In genomic region chr11:44788003-44788402, GRCm38 (mm10) we compare ENCODE assay signal across 22 mouse cellular contexts.
A peak's percentile ranks its signal among the peaks of the same experiment; 100 is the strongest.
DNase-seq lines count a peak whose midpoint lies in the region; ATAC-seq lines count a peak whose summit lies in the region.
"Had no signal": no experiment of that assay in that cellular context is flagged by ENCODE, and none has a peak within 500 bp of the region (broad histone marks: within the 10 kb centered on the region; RNA-seq: fewer than 3 reads in every experiment).

No protein-coding gene starts in this region.

- H3K27ac ChIP-seq in heart, embryonic 11.5 days (ENCODE audit: low read depth, low read length): peak overlapping the region; percentile 15; the same call in 1 of the 2 replicates
- H3K27ac ChIP-seq in brown adipose tissue, adult 24 weeks (replicated peaks; ENCODE audit: low read depth, low read length): 0 out of 2 replicates have a peak overlapping the region, but pooled peaks have one; percentile 4
- no peak overlapping the region; the same call in 1 of the 2 replicates for H3K27ac ChIP-seq in liver, embryonic 11.5 days (ENCODE audit: low read depth, low read length)
- H3K27ac ChIP-seq in kidney, embryonic 15.5 days: no peak overlapping the region
- H3K27ac ChIP-seq: embryonic facial prominence, embryonic 13.5 days; forebrain, embryonic 12.5 days; heart, embryonic 13.5 days; hindbrain, embryonic 10.5 days; hindbrain, embryonic 14.5 days; intestine, embryonic 15.5 days had no signal

- H3K4me3 ChIP-seq in heart, embryonic 11.5 days (ENCODE audit: low read depth, low read length): no peak overlapping the region
- no peak overlapping the region for H3K4me3 ChIP-seq in brown adipose tissue, adult 24 weeks (ENCODE audit: insufficient read depth, low read depth, low read length)
- H3K4me3 ChIP-seq in liver, embryonic 11.5 days (ENCODE audit: low read depth, low read length): no peak overlapping the region
- no peak overlapping the region for H3K4me3 ChIP-seq in kidney, embryonic 15.5 days (replicated peaks)
- H3K4me3 ChIP-seq: embryonic facial prominence, embryonic 13.5 days; forebrain, embryonic 12.5 days; heart, embryonic 13.5 days; hindbrain, embryonic 10.5 days; intestine, embryonic 15.5 days had no signal

- H3K36me3 ChIP-seq in heart, embryonic 11.5 days (ENCODE audit: control insufficient read depth, insufficient read depth, low read length): no peaks in the 10 kb centered on the region
- no peaks in the 10 kb centered on the region for H3K36me3 ChIP-seq in liver, embryonic 11.5 days (ENCODE audit: control insufficient read depth, insufficient read depth, low read length)
- no peaks in the 10 kb centered on the region for H3K36me3 ChIP-seq in kidney, embryonic 15.5 days
- H3K36me3 ChIP-seq: embryonic facial prominence, embryonic 13.5 days; forebrain, embryonic 12.5 days; heart, embryonic 13.5 days; hindbrain, embryonic 10.5 days; intestine, embryonic 15.5 days had no signal

- 58% methylated on average over 1 of the region's 1 CpGs for WGBS in heart, embryonic 11.5 days (ENCODE audit: insufficient replicate concordance)
- 81% methylated on average over 1 of the region's 1 CpGs for WGBS in liver, embryonic 11.5 days
- WGBS in kidney, embryonic 15.5 days: 93% methylated on average over 1 of the region's 1 CpGs

- intact Hi-C loops in left cerebral cortex, postnatal 25 days (cut with DNase I): no loop called here

- no peak overlapping the region for H3K9ac ChIP-seq in heart, embryonic 11.5 days (ENCODE audit: low read depth, low read length)
- H3K9ac ChIP-seq in liver, embryonic 11.5 days (ENCODE audit: low read depth, low read length): no peak overlapping the region
- H3K9ac ChIP-seq in kidney, embryonic 15.5 days: no peak overlapping the region
- H3K9ac ChIP-seq: embryonic facial prominence, embryonic 13.5 days; forebrain, embryonic 12.5 days; heart, embryonic 13.5 days; hindbrain, embryonic 14.5 days; intestine, embryonic 15.5 days had no signal

- peak; percentile 80 for ATAC-seq in heart, embryonic 11.5 days (replicated peaks; ENCODE audit: insufficient number of reproducible peaks, low FRiP score, low TSS enrichment)
- peak; percentile 75; the same call in 1 of the 2 replicates for ATAC-seq in liver, embryonic 11.5 days (replicated peaks; ENCODE audit: low FRiP score)
- no peak for ATAC-seq in kidney, embryonic 15.5 days (replicated peaks; ENCODE audit: low FRiP score)
- ATAC-seq: activated CD4-positive, CD25-positive, alpha-beta regulatory T cell, adult 4 months; forebrain, embryonic 16.5 days; intestine, embryonic 15.5 days; Patski had no signal

- H3K4me1 ChIP-seq in heart, embryonic 11.5 days (ENCODE audit: control insufficient read depth, insufficient read depth, low read length): peaks cover 3% of the 10 kb centered on the region
- peaks cover 25% of the 10 kb centered on the region for H3K4me1 ChIP-seq in brown adipose tissue, adult 24 weeks (ENCODE audit: control insufficient read depth, insufficient read depth, insufficient read length, low read length)
- no peaks in the 10 kb centered on the region for H3K4me1 ChIP-seq in liver, embryonic 11.5 days (replicated peaks; ENCODE audit: control insufficient read depth, insufficient read depth, low read length)
- H3K4me1 ChIP-seq in kidney, embryonic 15.5 days: peaks cover 8% of the 10 kb centered on the region; the same call in 1 of the 2 replicates
- H3K4me1 ChIP-seq: intestine, embryonic 15.5 days had no signal

- no peak overlapping the region for H3K4me2 ChIP-seq in heart, embryonic 11.5 days
- no peak overlapping the region for H3K4me2 ChIP-seq in liver, embryonic 11.5 days
- no peak overlapping the region for H3K4me2 ChIP-seq in kidney, embryonic 15.5 days
- H3K4me2 ChIP-seq: embryonic facial prominence, embryonic 13.5 days; forebrain, embryonic 12.5 days; heart, embryonic 13.5 days; hindbrain, embryonic 14.5 days; intestine, embryonic 15.5 days had no signal

- no peak for DNase-seq in heart, postnatal 4 days
- DNase-seq in liver, embryonic 11.5 days (ENCODE audit: low spot score): no peak
- DNase-seq in left cerebral cortex, postnatal 25 days (ENCODE audit: low spot score in 2 of 2): no peak
- DNase-seq: adrenal gland, adult 2 months; adrenal gland, postnatal 25 days; cerebellum, adult 11-12 months; cerebellum, adult 9-10 months; cerebellum, postnatal 36 days; gastrocnemius, postnatal 14 days had no signal

- no peaks in the 10 kb centered on the region for H3K9me3 ChIP-seq in heart, embryonic 11.5 days (replicated peaks; ENCODE audit: control insufficient read depth, low read length)
- no peaks in the 10 kb centered on the region for H3K9me3 ChIP-seq in liver, embryonic 11.5 days (ENCODE audit: control insufficient read depth, low read length)
- H3K9me3 ChIP-seq in kidney, embryonic 15.5 days (replicated peaks): no peaks in the 10 kb centered on the region
- H3K9me3 ChIP-seq: embryonic facial prominence, embryonic 13.5 days; forebrain, embryonic 12.5 days; heart, embryonic 13.5 days; hindbrain, embryonic 10.5 days; intestine, embryonic 15.5 days had no signal

- no peaks in the 10 kb centered on the region for H3K27me3 ChIP-seq in heart, embryonic 11.5 days (ENCODE audit: control insufficient read depth, insufficient read depth, low read length)
- no peaks in the 10 kb centered on the region for H3K27me3 ChIP-seq in liver, embryonic 11.5 days (replicated peaks; ENCODE audit: control insufficient read depth, insufficient read depth, low read length)
- no peaks in the 10 kb centered on the region for H3K27me3 ChIP-seq in kidney, embryonic 15.5 days
- H3K27me3 ChIP-seq: CH12.LX; embryonic facial prominence, embryonic 13.5 days; heart, embryonic 13.5 days; intestine, embryonic 15.5 days; Patski had no signal

Comparison
In these comparisons a context has a peak if more than half of its experiments do, and no peak if none do; other contexts are left out.
1. H3K27ac ChIP-seq: peak in heart, embryonic 11.5 days (single experiment) and brown adipose tissue, adult 24 weeks (single experiment); none in liver, embryonic 11.5 days (single experiment) and kidney, embryonic 15.5 days (single experiment).